Mouse (Mus musculus) forebrain, embryonic 14.5 days (tissue): ENCODE measurements around the gene Nkd1. TPM values are rescaled to one million over a fixed set of nuclear protein-coding genes. Genes with fewer than 3 reads are reported as not detected.

Experiments used
- ATAC-seq: fragments of 200-750 bp; cut with Nextera tagmentation; 2 replicates; pipeline ENCODE4 v1.8.0; 2017; ENCODE audit warnings: mild to moderate bottlenecking, moderate library complexity
- DNase-seq: peaks from one replicate; pipeline ENCODE4 v3.0.0-alpha.2; 2015; ENCODE audit warnings: low spot score
- H3K27ac ChIP-seq: fragments of 300-500 bp; sonication (generic); 2 replicates; pipeline ENCODE4 v1.5.1; 2014; ENCODE audit warnings: low read depth, mild to moderate bottlenecking, control low read depth, low read length, moderate library complexity
- H3K27me3 ChIP-seq: fragments of 300-500 bp; sonication (generic); replicated peaks from 2 replicates; pipeline ENCODE4 v1.6.1; 2014; ENCODE audit warnings: low read length, control low read depth, mixed read lengths; ENCODE audit not compliant: control insufficient read depth, insufficient read depth
- H3K36me3 ChIP-seq: fragments of 300-500 bp; sonication (generic); 2 replicates; pipeline ENCODE4 v1.6.1; 2014; ENCODE audit warnings: low read length, control low read depth; ENCODE audit not compliant: control insufficient read depth, insufficient read depth
- H3K4me1 ChIP-seq: fragments of 300-500 bp; sonication (generic); 2 replicates; pipeline ENCODE4 v1.6.1; 2014; ENCODE audit warnings: antibody characterized with exemption, low read length, control low read depth; ENCODE audit not compliant: control insufficient read depth, insufficient read depth
- H3K4me2 ChIP-seq: fragments of 300-500 bp; sonication (generic); 2 replicates; pipeline ENCODE4 v1.6.1; 2014; ENCODE audit warnings: mild to moderate bottlenecking, control low read depth, low read length
- H3K4me3 ChIP-seq: fragments of 300-500 bp; sonication (generic); 2 replicates; pipeline ENCODE4 v1.5.1; 2014; ENCODE audit warnings: low read depth, low read length, control low read depth
- H3K9ac ChIP-seq: fragments of 300-500 bp; sonication (generic); 2 replicates; pipeline ENCODE4 v1.6.1; 2014; ENCODE audit warnings: mild to moderate bottlenecking, low read length, control low read depth, moderate library complexity
- H3K9me3 ChIP-seq: fragments of 300-500 bp; sonication (generic); replicated peaks from 2 replicates; pipeline ENCODE4 v1.6.1; 2016; ENCODE audit warnings: low read length, control low read depth, mixed read lengths; ENCODE audit not compliant: control insufficient read depth
- WGBS: fragments of 180-500 bp; shearing (Covaris S2); extraction: QIAGEN DNeasy Blood & Tissue Kit; methylation state at CpG from one replicate; pipeline ENCODE4 v1.1.7; 2014; 5-methylcytosine and 5-hydroxymethylcytosine counted together
- polyA plus RNA-seq: library from polyadenylated mRNA; unstranded; fragments of >200 nt; fragmentation: Nextera tagmentation; extraction: Ambion mirVana; gene quantifications from 2 replicates; pipeline ENCODE4 v1.2.1, GENCODE M21; 2014

Nkd1 gene
- polyA plus RNA-seq, 1 experiment from 2014 or later: 35.2 TPM

DNA sequence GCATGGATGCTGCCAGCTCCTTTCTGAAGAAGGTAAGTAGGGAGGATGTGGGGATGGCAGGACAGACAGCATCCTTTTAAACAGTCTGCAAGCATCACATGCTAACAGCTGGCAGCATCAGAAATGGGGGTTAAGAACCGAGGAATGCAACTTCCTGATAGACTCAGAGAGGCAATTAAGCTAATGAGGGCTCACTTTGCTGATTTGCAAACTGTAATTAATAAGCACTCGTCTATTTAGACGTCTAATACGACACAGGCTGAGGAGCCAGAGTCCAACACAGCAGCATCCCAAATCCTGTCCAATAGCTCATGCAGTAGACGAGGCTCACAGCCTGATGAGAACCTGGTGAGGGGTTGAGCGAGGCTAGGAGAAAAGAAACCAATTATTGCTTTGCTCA is 89.1 kb downstream of the Nkd1 start:
- H3K4me3 ChIP-seq: no peak overlapping the region
- H3K4me2 ChIP-seq: no peak overlapping the region
- no peak for ATAC-seq
- 20% methylated on average over 6 of the region's 6 CpGs for WGBS
- H3K27me3 ChIP-seq: no peaks in the 10 kb centered on the region
- H3K4me1 ChIP-seq: peaks cover 8% of the 10 kb centered on the region; the same call in 1 of the 2 replicates
- DNase-seq: peak; percentile 56
- no peak overlapping the region for H3K9ac ChIP-seq
- no peak overlapping the region for H3K27ac ChIP-seq
- H3K9me3 ChIP-seq: no peaks in the 10 kb centered on the region
- no peaks in the 10 kb centered on the region for H3K36me3 ChIP-seq

DNA sequence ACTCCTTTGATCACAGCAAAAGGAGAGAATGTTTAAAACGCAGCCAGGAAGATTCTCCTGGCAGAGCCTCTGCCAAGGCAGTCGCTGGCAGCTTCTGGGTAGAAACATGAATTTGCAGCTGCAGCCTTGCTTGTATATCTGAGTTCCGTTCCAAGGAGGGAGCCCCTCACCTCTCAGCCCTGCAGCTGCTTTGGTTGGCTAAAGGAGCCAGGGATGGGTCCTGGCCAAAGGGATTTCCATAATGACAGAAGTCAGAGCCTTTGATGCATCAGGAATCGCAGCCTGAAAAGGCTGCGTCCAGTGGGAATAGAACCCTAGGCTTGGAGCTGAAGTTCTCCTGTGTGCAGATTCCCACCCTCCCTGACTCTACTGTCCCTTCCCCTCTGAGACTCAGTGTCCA is 93.8 kb downstream of the Nkd1 start:
- no peak overlapping the region for H3K9ac ChIP-seq
- WGBS: 70% methylated on average over 5 of the region's 5 CpGs
- H3K27me3 ChIP-seq: no peaks in the 10 kb centered on the region
- peaks cover 8% of the 10 kb centered on the region; the same call in 1 of the 2 replicates for H3K4me1 ChIP-seq
- ATAC-seq (no peak), DNase-seq (no peak)
- H3K9me3 ChIP-seq: no peaks in the 10 kb centered on the region
- H3K27ac ChIP-seq: no peak overlapping the region
- no peak overlapping the region for H3K4me2 ChIP-seq
- no peaks in the 10 kb centered on the region for H3K36me3 ChIP-seq
- no peak overlapping the region for H3K4me3 ChIP-seq

DNA sequence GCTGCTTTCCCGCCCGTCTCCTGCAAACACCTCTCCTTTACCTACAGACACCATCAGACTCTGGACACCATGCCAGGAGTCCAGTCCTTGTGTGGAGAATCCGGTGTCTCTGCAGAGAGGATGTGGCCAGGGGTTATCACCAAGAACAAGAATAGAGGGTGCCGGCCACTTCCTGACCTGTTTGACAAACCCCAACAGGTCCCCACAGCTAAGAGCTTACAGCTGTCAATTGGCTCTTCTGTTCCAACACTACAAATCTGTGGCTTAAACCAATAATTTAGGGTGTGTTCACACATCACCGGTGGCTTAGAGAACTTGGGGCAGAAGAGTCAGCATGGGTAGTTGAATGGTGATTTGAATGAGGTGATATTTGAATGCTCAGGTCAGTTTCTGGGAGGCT is 97.5 kb downstream of the Nkd1 start:
- Histone ChIP-seq H3K9me3 (no peaks in the 10 kb centered on the region), H3K36me3 (no peaks in the 10 kb centered on the region), H3K27me3 (peaks cover 5% of the 10 kb centered on the region; the same call in 1 of the 2 replicates), H3K27ac (no peak overlapping the region), H3K4me3 (no peak overlapping the region), H3K9ac (no peak overlapping the region), H3K4me1 (no peaks in the 10 kb centered on the region), H3K4me2 (no peak overlapping the region)
- no peak for ATAC-seq
- WGBS: 86% methylated on average over 5 of the region's 5 CpGs
- no peak for DNase-seq

DNA sequence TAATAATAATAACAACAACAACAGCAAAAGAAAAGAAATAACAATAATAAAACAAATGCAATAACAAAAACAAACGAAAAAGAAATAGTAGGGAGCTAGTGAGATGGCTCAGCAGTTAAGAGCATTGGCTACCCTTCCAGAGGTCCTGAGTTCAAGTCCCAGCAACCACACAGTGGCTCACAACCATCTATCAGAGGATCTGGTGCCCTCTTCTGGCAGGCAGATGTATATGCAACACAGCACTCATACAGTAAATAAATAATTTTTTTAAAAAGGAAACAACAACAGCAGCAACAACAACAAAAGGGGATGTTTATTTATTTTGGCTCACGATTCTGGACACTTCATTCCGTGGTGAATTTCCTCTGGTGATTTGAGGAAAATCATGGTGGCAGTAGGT is 98.4 kb downstream of the Nkd1 start:
- no peaks in the 10 kb centered on the region for H3K9me3 ChIP-seq
- DNase-seq (no peak), ATAC-seq (no peak)
- H3K4me2 ChIP-seq: no peak overlapping the region
- H3K4me1 ChIP-seq: no peaks in the 10 kb centered on the region
- H3K36me3 ChIP-seq: no peaks in the 10 kb centered on the region
- peaks cover 5% of the 10 kb centered on the region; the same call in 1 of the 2 replicates for H3K27me3 ChIP-seq
- no peak overlapping the region for H3K27ac ChIP-seq
- H3K4me3 ChIP-seq: no peak overlapping the region
- 78% methylated on average over 3 of the region's 3 CpGs for WGBS
- H3K9ac ChIP-seq: no peak overlapping the region

DNA sequence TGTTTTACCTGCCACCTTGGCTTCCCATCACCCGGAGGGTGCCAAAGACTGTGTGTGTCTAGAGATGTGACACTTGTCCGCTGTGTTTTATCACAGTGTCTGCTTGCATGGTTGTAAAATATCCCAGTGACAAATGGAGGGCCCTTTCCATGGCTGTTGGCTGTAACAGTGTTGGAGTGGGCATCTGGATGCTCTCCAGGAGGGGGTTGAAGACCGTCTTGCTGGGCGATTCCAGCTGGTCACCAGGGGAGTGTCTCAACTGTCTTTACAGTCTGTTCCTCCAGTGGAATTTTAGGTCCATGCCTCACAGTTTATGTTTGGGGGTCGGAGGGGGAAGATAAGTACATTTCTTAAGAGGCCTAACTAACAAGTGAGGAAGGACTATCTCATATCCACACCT is 99.8 kb downstream of the Nkd1 start:
- WGBS: 77% methylated on average over 5 of the region's 5 CpGs
- H3K9ac ChIP-seq: no peak overlapping the region
- H3K27me3 ChIP-seq: peaks cover 5% of the 10 kb centered on the region; the same call in 1 of the 2 replicates
- no peak overlapping the region for H3K27ac ChIP-seq
- H3K36me3 ChIP-seq: no peaks in the 10 kb centered on the region
- no peaks in the 10 kb centered on the region for H3K4me1 ChIP-seq
- no peaks in the 10 kb centered on the region for H3K9me3 ChIP-seq
- no peak overlapping the region for H3K4me2 ChIP-seq
- ATAC-seq (no peak), DNase-seq (no peak)
- H3K4me3 ChIP-seq: no peak overlapping the region

DNA sequence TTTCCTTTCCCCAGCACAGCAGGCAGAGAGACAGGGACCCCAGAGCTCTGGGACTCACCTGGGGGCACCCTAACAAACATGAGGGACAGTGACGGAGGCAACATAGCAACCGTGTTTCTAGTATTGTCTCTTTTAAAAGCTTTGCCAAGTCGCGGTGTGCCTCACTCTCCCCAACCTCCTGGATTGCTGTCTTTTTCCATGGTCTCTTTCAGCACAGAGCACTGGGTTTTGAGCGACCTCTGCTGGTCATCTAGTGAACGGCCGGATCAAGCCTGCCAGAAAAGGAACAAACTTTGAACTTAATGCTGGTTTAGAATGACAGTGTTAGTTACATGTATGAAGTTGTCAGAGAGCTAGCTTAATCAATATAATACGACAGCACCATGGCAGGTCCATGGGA is 100.3 kb downstream of the Nkd1 start:
- Histone ChIP-seq H3K9me3 (no peaks in the 10 kb centered on the region), H3K4me3 (no peak overlapping the region), H3K9ac (no peak overlapping the region), H3K27me3 (peaks cover 6% of the 10 kb centered on the region; the same call in 1 of the 2 replicates), H3K4me2 (no peak overlapping the region), H3K27ac (no peak overlapping the region), H3K4me1 (no peaks in the 10 kb centered on the region), H3K36me3 (no peaks in the 10 kb centered on the region)
- DNase-seq (peak; percentile 85), ATAC-seq (peak; percentile 67)
- WGBS: under 1% methylated on average over 8 of the region's 8 CpGs

DNA sequence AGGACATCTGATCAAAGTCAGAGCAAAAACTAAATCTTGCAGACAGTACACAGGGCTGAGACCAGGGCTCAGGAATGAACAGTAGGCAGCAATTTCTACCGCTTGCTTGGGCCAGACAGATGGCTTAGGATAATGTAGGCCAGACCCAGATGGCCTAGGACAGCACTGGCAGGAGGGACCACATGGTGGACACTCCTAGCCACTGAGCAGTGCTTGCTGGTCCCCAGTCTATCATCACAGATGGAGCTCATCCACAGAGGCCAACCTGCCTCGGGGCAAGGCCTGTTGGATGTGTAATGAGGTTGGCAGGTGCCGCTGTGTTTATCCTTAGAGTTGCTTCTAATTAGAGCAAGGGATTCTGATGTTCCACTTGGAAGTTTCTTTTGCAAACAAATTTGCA is 102.2 kb downstream of the Nkd1 start:
- H3K9me3 ChIP-seq: no peaks in the 10 kb centered on the region
- H3K27me3 ChIP-seq: peaks cover 7% of the 10 kb centered on the region; the same call in 1 of the 2 replicates
- ATAC-seq: no peak
- H3K4me2 ChIP-seq: no peak overlapping the region
- H3K27ac ChIP-seq: no peak overlapping the region
- no peak overlapping the region for H3K4me3 ChIP-seq
- 67% methylated on average over 3 of the region's 3 CpGs for WGBS
- H3K36me3 ChIP-seq: no peaks in the 10 kb centered on the region
- peak; percentile 17 for DNase-seq
- H3K4me1 ChIP-seq: peaks cover 2% of the 10 kb centered on the region; the same call in 1 of the 2 replicates
- H3K9ac ChIP-seq: no peak overlapping the region

DNA sequence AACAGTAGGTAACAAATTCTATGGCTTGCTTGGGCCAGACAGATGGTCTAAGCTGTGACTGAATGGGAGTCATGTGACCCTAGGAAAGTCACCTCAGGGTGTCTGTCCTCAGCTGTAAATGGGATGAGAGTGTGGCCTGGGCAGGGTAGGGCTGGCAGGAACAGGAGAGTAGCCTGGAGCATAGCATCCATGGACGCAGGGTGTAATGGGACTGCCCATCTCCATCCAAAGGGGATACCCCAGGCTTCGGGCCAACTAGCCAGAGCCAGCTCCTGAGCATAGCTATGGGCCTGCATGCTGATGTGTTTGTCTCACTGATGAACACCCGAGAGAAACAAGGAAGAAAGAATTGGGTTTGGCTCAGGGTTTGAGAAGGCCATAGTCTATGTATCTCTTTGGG is 103.1 kb downstream of the Nkd1 start:
- Histone ChIP-seq H3K9me3 (no peaks in the 10 kb centered on the region), H3K4me1 (peaks cover 5% of the 10 kb centered on the region; the same call in 1 of the 2 replicates), H3K4me3 (no peak overlapping the region), H3K27ac (no peak overlapping the region), H3K4me2 (no peak overlapping the region), H3K27me3 (peaks cover 7% of the 10 kb centered on the region; the same call in 1 of the 2 replicates), H3K36me3 (no peaks in the 10 kb centered on the region), H3K9ac (no peak overlapping the region)
- WGBS: 98% methylated on average over 3 of the region's 3 CpGs
- DNase-seq (no peak), ATAC-seq (no peak)

DNA sequence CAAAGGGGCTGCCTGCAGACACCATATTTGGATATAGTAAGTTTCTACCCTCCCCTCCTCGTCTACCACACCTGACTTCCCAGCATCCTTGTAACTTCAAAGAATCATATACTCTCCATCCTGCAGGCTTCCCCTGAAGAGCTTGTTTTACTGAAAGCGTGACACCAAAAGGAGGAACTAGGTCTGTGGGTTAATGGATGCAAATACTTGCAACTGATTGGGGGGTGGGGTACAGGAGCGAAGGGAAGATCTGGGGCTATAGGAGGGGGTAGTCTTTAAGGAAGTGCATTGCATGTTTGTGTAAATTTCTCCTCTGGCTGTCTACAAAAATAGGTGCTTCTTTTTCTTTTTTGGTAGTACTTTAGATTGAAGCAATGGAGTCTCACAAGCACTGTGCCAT is 105.3 kb downstream of the Nkd1 start:
- H3K27ac ChIP-seq: no peak overlapping the region
- ATAC-seq: no peak
- H3K4me1 ChIP-seq: peaks cover 5% of the 10 kb centered on the region; the same call in 1 of the 2 replicates
- H3K9ac ChIP-seq: no peak overlapping the region
- no peak overlapping the region for H3K4me3 ChIP-seq
- 69% methylated on average over 3 of the region's 3 CpGs for WGBS
- H3K4me2 ChIP-seq: no peak overlapping the region
- DNase-seq: no peak
- no peaks in the 10 kb centered on the region for H3K36me3 ChIP-seq
- H3K27me3 ChIP-seq: peaks cover 7% of the 10 kb centered on the region; the same call in 1 of the 2 replicates
- no peaks in the 10 kb centered on the region for H3K9me3 ChIP-seq
